Mouse (Mus musculus) ES-E14 (cell line): ENCODE measurements around the gene Mrps22. TPM values are rescaled to one million over a fixed set of nuclear protein-coding genes. Genes with fewer than 3 reads are reported as not detected.

ENCODE experiments used
- DNase-seq: peaks from one replicate; pipeline ENCODE4 v3.0.0-alpha.2; 2013; ENCODE audit warnings: low read depth, low spot score
- H3K27ac ChIP-seq: 2 replicates; pipeline ENCODE4 v1.5.1; 2012; ENCODE audit warnings: low read depth, mild to moderate bottlenecking, low read length, moderate library complexity, mixed read lengths; ENCODE audit not compliant: poor library complexity, insufficient read depth, severe bottlenecking
- H3K36me3 ChIP-seq: 2 replicates; pipeline ENCODE4 v1.6.1; 2012; ENCODE audit warnings: mild to moderate bottlenecking, low read length, moderate library complexity, mixed read lengths; ENCODE audit not compliant: control insufficient read depth, poor library complexity, insufficient read depth, severe bottlenecking
- H3K4me1 ChIP-seq, 2 experiments: fragments of 150-350 bp in 1 of 2; sonication (generic) in 1 of 2; 2 replicates each; pipeline ENCODE4 v1.6.1; 2012; ENCODE audit warnings: low read length in 2 of 2, mild to moderate bottlenecking in 1 of 2, mixed read lengths in 1 of 2; ENCODE audit not compliant: control insufficient read depth in 2 of 2, insufficient read depth in 2 of 2, poor library complexity in 1 of 2
- H3K4me3 ChIP-seq, 2 experiments: fragments of 150-350 bp in 1 of 2; sonication (generic) in 1 of 2; 2 replicates each; pipeline ENCODE4 v1.5.1; 2012; ENCODE audit warnings: low read length in 2 of 2, low read depth in 1 of 2, mild to moderate bottlenecking in 1 of 2, mixed read lengths in 1 of 2; ENCODE audit not compliant: insufficient read depth in 1 of 2, poor library complexity in 1 of 2, severe bottlenecking in 1 of 2
- H3K9ac ChIP-seq: 2 replicates; pipeline ENCODE4 v1.6.1; 2012; ENCODE audit warnings: low read depth, mild to moderate bottlenecking, low read length, mixed read lengths; ENCODE audit not compliant: poor library complexity, insufficient read depth, severe bottlenecking
- H3K9me3 ChIP-seq: fragments of 150-350 bp; sonication (generic); 2 replicates; pipeline ENCODE4 v1.6.1; 2012; ENCODE audit warnings: low read depth, mild to moderate bottlenecking, low read length; ENCODE audit not compliant: control insufficient read depth, insufficient read depth
- CHD2 ChIP-seq: IDR thresholded peaks from 2 replicates; pipeline ENCODE4 v1.6.1; 2014; ENCODE audit warnings: mild to moderate bottlenecking, low read depth, low read length, inconsistent platforms
- HCFC1 ChIP-seq: IDR thresholded peaks from 2 replicates; pipeline ENCODE4 v1.6.1; 2012; ENCODE audit warnings: low read length, inconsistent platforms, borderline replicate concordance; ENCODE audit not compliant: insufficient read depth
- MAFK ChIP-seq: IDR thresholded peaks from 2 replicates; pipeline ENCODE4 v1.6.1; 2014; ENCODE audit warnings: mild to moderate bottlenecking, low read depth, low read length, inconsistent platforms; ENCODE audit not compliant: insufficient read depth
- ZC3H11A ChIP-seq: IDR thresholded peaks from 2 replicates; pipeline ENCODE4 v1.6.1; 2012; ENCODE audit warnings: low read depth, mild to moderate bottlenecking, inconsistent platforms, low read length, borderline replicate concordance
- ZNF384 ChIP-seq: IDR thresholded peaks from 2 replicates; pipeline ENCODE4 v1.6.1; 2012; ENCODE audit warnings: low read depth, low read length, inconsistent platforms
- in situ Hi-C, 2 experiments: fragments of 600-800 bp; cut with MboI; formaldehyde crosslinking; loops; one replicate each; pipeline ENCODE4 v1.15.1; 2025; ENCODE audit warnings: low sequenced_read_pairs in 2 of 2, inconsistent platforms in 1 of 2; ENCODE audit not compliant: unreplicated experiment in 2 of 2
- total RNA-seq: library from RNA; depleted of rRNA; stranded (reverse); fragments of 300-350 nt; gene quantifications from 2 replicates; pipeline ENCODE4 v1.2.3, GENCODE M21; 2012

Gene Mrps22
- total RNA-seq, 1 experiment = 48.3 TPM

DNA sequence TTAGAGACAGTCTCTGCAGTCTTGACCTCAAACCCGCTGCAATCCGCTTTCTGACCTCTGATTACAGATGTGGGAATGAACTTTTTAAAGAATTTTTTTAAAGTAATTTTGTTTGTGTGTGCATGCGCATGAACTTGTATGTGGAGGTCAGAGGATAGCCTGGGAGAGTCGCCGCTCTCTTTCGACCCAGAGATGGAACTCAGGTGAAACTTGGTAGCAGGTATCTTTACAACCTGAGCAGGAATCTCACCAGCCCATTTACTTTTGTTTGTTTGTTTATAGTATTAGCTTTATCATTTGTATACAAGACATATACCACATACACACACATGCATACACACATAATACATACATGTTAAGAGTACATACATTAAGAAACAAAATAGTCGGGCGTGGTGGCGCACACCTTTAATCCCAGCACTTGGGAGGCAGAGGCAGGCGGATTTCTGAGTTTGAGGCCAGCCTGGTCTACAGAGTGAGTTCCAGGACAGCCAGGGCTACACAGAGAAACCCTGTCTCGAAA, 438 bp upstream of the Mrps22 start:
- in situ Hi-C loops = no loop called here
- Histone ChIP-seq H3K4me1 (peaks cover 0 to 5% of the 10 kb centered on the region in 2 experiments; a peak in 1 of 4 replicates), H3K9me3 (no peaks in the 10 kb centered on the region), H3K9ac (peak overlapping the region; percentile 31; the same call in 1 of the 2 replicates), H3K27ac (no peak overlapping the region), H3K36me3 (peaks cover 10% of the 10 kb centered on the region; the same call in 1 of the 2 replicates), H3K4me3 (peak overlapping the region; percentile 81 to 97)
- DNase-seq = peak; percentile 3
- TF ChIP-seq CHD2 (no peak), ZC3H11A (no peak), MAFK (no peak), HCFC1 (no peak), ZNF384 (no peak)

DNA sequence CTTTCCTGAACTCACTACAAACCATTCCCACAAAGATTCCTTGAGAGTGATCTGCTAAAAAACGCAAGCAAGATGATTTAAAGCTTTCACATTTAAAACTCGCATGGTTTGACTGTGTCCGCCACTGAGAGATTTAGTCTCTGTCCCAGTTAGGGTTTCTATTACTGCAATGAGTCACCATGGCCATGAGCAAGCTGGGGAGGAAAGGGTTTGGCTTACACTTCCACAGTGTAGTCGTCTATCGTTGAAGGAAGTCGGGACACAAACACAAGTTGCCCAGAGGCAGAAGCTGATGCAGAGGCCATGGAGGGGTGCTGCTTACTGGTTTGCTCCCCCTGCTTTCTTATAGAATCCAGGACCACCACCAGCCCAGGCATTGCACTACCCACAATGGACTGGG, 1.4 kb downstream of the Mrps22 start:
- DNase-seq = no peak
- TF ChIP-seq ZNF384 (no peak), CHD2 (no peak), MAFK (no peak), ZC3H11A (no peak), HCFC1 (no peak)
- peaks cover 0 to 5% of the 10 kb centered on the region in 2 experiments; a peak in 1 of 4 replicates for H3K4me1 ChIP-seq
- H3K9ac ChIP-seq = no peak overlapping the region
- H3K36me3 ChIP-seq = peaks cover 21% of the 10 kb centered on the region
- H3K4me3 ChIP-seq = no peak overlapping the region
- H3K9me3 ChIP-seq = no peaks in the 10 kb centered on the region
- H3K27ac ChIP-seq = no peak overlapping the region
- in situ Hi-C loops = no loop called here

DNA sequence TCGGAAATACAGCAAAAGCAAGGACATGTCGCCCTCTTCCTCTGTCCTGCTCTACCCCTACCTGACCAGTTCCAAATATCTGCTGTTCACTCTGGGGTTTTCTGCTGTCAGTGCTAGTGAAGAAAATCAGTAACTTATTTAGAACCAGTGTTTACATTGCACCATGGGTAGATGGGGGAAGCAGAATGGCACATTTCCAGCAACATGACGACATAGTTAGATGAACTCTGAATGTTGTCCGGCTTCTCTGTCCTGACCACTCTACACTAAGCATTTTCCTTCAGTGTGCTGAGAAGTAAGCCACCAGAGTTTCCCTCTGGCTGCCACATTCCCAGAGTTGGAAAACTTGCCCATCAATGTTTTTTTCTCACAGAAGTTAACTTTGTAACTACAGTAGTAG, 17.6 kb downstream of the Mrps22 start:
- Histone ChIP-seq H3K36me3 (peaks cover 26% of the 10 kb centered on the region), H3K9ac (no peak overlapping the region), H3K4me1 (no peaks in the 10 kb centered on the region), H3K9me3 (no peaks in the 10 kb centered on the region), H3K4me3 (no peak overlapping the region), H3K27ac (no peak overlapping the region)
- no peak for TF ChIP-seq CHD2
- in situ Hi-C loops = no loop called here
- DNase-seq = no peak

DNA sequence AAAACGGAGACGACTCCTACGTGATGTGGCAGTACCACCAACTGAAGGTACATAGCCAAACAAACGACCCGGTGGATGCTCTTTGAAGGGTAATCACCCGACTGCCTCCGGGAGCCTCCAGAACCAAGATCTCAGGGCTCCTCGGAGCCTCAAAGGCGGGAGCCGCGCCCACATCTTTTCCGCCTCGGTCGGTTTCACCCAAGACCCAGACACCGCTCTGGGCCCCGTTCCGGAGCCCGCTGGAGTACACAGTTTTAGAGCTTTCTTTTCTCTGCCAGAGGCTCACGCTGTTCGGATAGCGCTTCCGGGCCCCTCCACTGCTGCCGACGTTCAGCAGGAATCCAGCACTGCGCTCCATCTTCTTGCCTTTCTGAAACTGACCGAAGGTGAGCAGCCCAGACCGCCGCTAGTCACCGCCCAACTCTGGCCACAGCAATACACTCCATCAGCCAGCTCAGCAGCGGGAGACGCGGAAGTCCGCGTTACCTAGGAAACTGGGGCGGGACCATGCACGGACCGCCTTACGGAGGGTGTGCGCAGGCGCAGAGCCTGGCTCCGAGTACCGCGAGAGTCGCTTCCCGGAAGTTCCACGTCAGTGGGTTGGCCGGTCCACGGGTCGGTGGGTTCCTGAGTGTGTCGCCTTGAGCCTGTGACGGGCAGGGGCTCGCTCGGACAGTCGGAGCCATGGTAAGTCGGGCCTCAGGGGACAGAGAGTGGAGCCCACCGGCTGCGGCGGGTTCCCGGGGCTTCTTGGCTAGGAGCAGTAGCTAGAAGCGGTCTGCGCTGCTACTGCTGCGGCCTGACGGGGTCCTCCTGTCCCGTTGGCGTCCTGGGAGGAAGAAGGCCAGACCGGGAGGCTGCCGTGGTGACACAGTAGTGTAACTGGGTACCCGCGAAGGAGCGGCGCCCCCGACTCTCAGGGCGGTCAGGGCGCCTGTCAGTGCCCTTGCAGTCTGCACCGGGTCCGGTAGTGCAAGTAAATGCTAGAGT, 38.0 kb downstream of the Mrps22 start, which contains the start of gene Copb2:
Gene Copb2 (plus strand): TSS at position 585 of the 990 bp plus-strand sequence.
- in situ Hi-C loops = no loop called here
- TF ChIP-seq ZNF384 (no peak), HCFC1 (peak; percentile 70; the same call in 1 of the 2 replicates), CHD2 (peak; percentile 98), ZC3H11A (no peak), MAFK (no peak)
- Histone ChIP-seq H3K36me3 (no peaks in the 10 kb centered on the region), H3K27ac (no peak within 1 kb of the TSS), H3K4me1 (no peaks in the 10 kb centered on the region), H3K9me3 (no peaks in the 10 kb centered on the region), H3K9ac (peak within 1 kb of the TSS; percentile 96), H3K4me3 (peak within 1 kb of the TSS; percentile 88 to 93)
- peak; percentile 94 for DNase-seq
